Mouse (Mus musculus): ENCODE measurements around the gene Kcnmb1.

GRCm38 (mm10) chr11:33974341-33975040 lies 11.7 kb downstream of the Kcnmb1 start:
- TF ChIP-seq CTCF (IDR thresholded peaks at IDR 0.05; ENCODE audit: extremely low read depth, insufficient read depth, low read length) (no peak), POLR2A (IDR thresholded peaks at IDR 0.05; ENCODE audit: extremely low read depth, insufficient read depth, low read length) (no peak)
